Mouse (Mus musculus) forebrain, embryonic 12.5 days (tissue): ENCODE results near the gene Gm49486. TPM values are rescaled to one million over a fixed set of nuclear protein-coding genes. Genes with fewer than 3 reads are reported as not detected.
A peak's percentile ranks its signal among the peaks of the same experiment; 100 is the strongest.
"Not testable (repeated sequence)": the region's sequence is repeated elsewhere in the genome, so short reads cannot be mapped to it uniquely, and the experiment has no call there.

Source experiments
- ATAC-seq: fragments of 200-750 bp; cut with Nextera tagmentation; 2 replicates; pipeline ENCODE4 v1.8.0; 2017; ENCODE audit warnings: moderate TSS enrichment; ENCODE audit not compliant: low FRiP score
- H3K27ac ChIP-seq: fragments of 300-500 bp; sonication (generic); 2 replicates; pipeline ENCODE4 v1.5.1; 2016; ENCODE audit warnings: mild to moderate bottlenecking
- H3K27me3 ChIP-seq: fragments of 300-500 bp; sonication (generic); 2 replicates; pipeline ENCODE4 v1.6.1; 2016; ENCODE audit warnings: mild to moderate bottlenecking
- H3K36me3 ChIP-seq: fragments of 300-500 bp; sonication (generic); replicated peaks from 2 replicates; pipeline ENCODE4 v1.6.1; 2016; ENCODE audit warnings: mild to moderate bottlenecking
- H3K4me1 ChIP-seq: fragments of 300-500 bp; sonication (generic); 2 replicates; pipeline ENCODE4 v1.6.1; 2016
- H3K4me2 ChIP-seq: fragments of 300-500 bp; sonication (generic); 2 replicates; pipeline ENCODE4 v1.6.1; 2016; ENCODE audit warnings: mild to moderate bottlenecking, moderate library complexity
- H3K4me3 ChIP-seq: fragments of 300-500 bp; sonication (generic); replicated peaks from 2 replicates; pipeline ENCODE4 v1.5.1; 2016; ENCODE audit warnings: mild to moderate bottlenecking
- H3K9ac ChIP-seq: fragments of 300-500 bp; sonication (generic); 2 replicates; pipeline ENCODE4 v1.6.1; 2016; ENCODE audit warnings: mild to moderate bottlenecking
- H3K9me3 ChIP-seq: fragments of 300-500 bp; sonication (generic); 2 replicates; pipeline ENCODE4 v1.6.1; 2016
- WGBS: fragments of 180-500 bp; shearing (Covaris S2); methylation state at CpG from one replicate; pipeline ENCODE4 v1.1.7; 2016; 5-methylcytosine and 5-hydroxymethylcytosine counted together
- polyA plus RNA-seq: library from polyadenylated mRNA; unstranded; fragments of >200 nt; fragmentation: Nextera tagmentation; extraction: Ambion mirVana; gene quantifications from 2 replicates; pipeline ENCODE4 v1.2.1, GENCODE M21; 2016

The Gm49486 gene
- polyA plus RNA-seq, 1 experiment from 2014 or later: 0.49 TPM

- Histone ChIP-seq H3K27me3 (no peaks in the 10 kb centered on the region), H3K9me3 (no peaks in the 10 kb centered on the region), H3K4me2 (no peak overlapping the region), H3K9ac (peak overlapping the region; percentile 38; the same call in 1 of the 2 replicates), H3K36me3 (no peaks in the 10 kb centered on the region), H3K27ac (peak overlapping the region; percentile 82), H3K4me3 (no peak overlapping the region), H3K4me1 (peaks cover 29% of the 10 kb centered on the region)
- peak; percentile 43 for ATAC-seq
- WGBS: 55% methylated on average over 10 of the region's 10 CpGs
Observed at GRCm38 (mm10) chr15:79202575-79202974, 26.6 kb upstream of the Gm49486 start.

GRCm38 (mm10) chr15:79208211-79208610 lies 21.0 kb upstream of the Gm49486 start:
- Histone ChIP-seq H3K4me3 (no peak overlapping the region), H3K4me2 (no peak overlapping the region), H3K9ac (no peak overlapping the region), H3K27ac (no peak overlapping the region), H3K36me3 (no peaks in the 10 kb centered on the region), H3K9me3 (no peaks in the 10 kb centered on the region), H3K27me3 (no peaks in the 10 kb centered on the region), H3K4me1 (peaks cover 4% of the 10 kb centered on the region; the same call in 1 of the 2 replicates)
- no peak for ATAC-seq
- WGBS: 86% methylated on average over 6 of the region's 6 CpGs

- Histone ChIP-seq H3K4me3 (no peak overlapping the region), H3K36me3 (no peaks in the 10 kb centered on the region), H3K9ac (no peak overlapping the region), H3K4me2 (no peak overlapping the region), H3K27me3 (no peaks in the 10 kb centered on the region), H3K27ac (no peak overlapping the region), H3K9me3 (no peaks in the 10 kb centered on the region), H3K4me1 (peaks cover under 1% of the 10 kb centered on the region; the same call in 1 of the 2 replicates)
- no peak for ATAC-seq
- WGBS: 82% methylated on average over 27 of the region's 27 CpGs
Observed at GRCm38 (mm10) chr15:79208758-79209439, 20.3 kb upstream of the Gm49486 start.

GRCm38 (mm10) chr15:79210357-79210756 lies 18.8 kb upstream of the Gm49486 start:
- ATAC-seq: no peak
- no peak overlapping the region for H3K27ac ChIP-seq

GRCm38 (mm10) chr15:79212750-79213446 lies 16.3 kb upstream of the Gm49486 start:
- H3K27me3 ChIP-seq: no peaks in the 10 kb centered on the region
- WGBS: 86% methylated on average over 26 of the region's 26 CpGs

More at GRCm38 (mm10) chr15:79210357-79210756, 18.8 kb upstream of the Gm49486 start:
- Histone ChIP-seq H3K9ac (no peak overlapping the region), H3K27me3 (no peaks in the 10 kb centered on the region), H3K36me3 (no peaks in the 10 kb centered on the region), H3K4me2 (no peak overlapping the region), H3K4me3 (no peak overlapping the region), H3K9me3 (no peaks in the 10 kb centered on the region), H3K4me1 (no peaks in the 10 kb centered on the region)
- 72% methylated on average over 2 of the region's 2 CpGs for WGBS

GRCm38 (mm10) chr15:79213591-79213990 lies 15.6 kb upstream of the Gm49486 start:
- H3K36me3 ChIP-seq: no peaks in the 10 kb centered on the region
- no peak for ATAC-seq
- H3K9ac ChIP-seq: no peak overlapping the region
- H3K4me2 ChIP-seq: no peak overlapping the region
- no peaks in the 10 kb centered on the region for H3K4me1 ChIP-seq
- H3K4me3 ChIP-seq: no peak overlapping the region
- no peaks in the 10 kb centered on the region for H3K9me3 ChIP-seq
- no peaks in the 10 kb centered on the region for H3K27me3 ChIP-seq
- WGBS: 82% methylated on average over 6 of the region's 6 CpGs
- H3K27ac ChIP-seq: no peak overlapping the region

More at GRCm38 (mm10) chr15:79212750-79213446, 16.3 kb upstream of the Gm49486 start:
- H3K27ac ChIP-seq: no peak overlapping the region
- H3K4me3 ChIP-seq: no peak overlapping the region
- no peak overlapping the region for H3K4me2 ChIP-seq
- no peak overlapping the region for H3K9ac ChIP-seq
- no peaks in the 10 kb centered on the region for H3K36me3 ChIP-seq
- no peaks in the 10 kb centered on the region for H3K4me1 ChIP-seq
- H3K9me3 ChIP-seq: no peaks in the 10 kb centered on the region
- ATAC-seq: no peak

GRCm38 (mm10) chr15:79216191-79216590 lies 13.0 kb upstream of the Gm49486 start:
- H3K9me3 ChIP-seq: no peaks in the 10 kb centered on the region
- no peak overlapping the region for H3K27ac ChIP-seq
- peaks cover 8% of the 10 kb centered on the region for H3K4me1 ChIP-seq
- 82% methylated on average over 3 of the region's 3 CpGs for WGBS
- H3K27me3 ChIP-seq: no peaks in the 10 kb centered on the region
- H3K4me3 ChIP-seq: no peak overlapping the region
- H3K4me2 ChIP-seq: no peak overlapping the region
- no peak for ATAC-seq
- no peak overlapping the region for H3K9ac ChIP-seq
- H3K36me3 ChIP-seq: no peaks in the 10 kb centered on the region

GRCm38 (mm10) chr15:79219572-79219971 lies 9.6 kb upstream of the Gm49486 start:
- Histone ChIP-seq H3K27ac (no peak overlapping the region), H3K9me3 (no peaks in the 10 kb centered on the region), H3K4me1 (peaks cover 20% of the 10 kb centered on the region), H3K4me2 (no peak overlapping the region), H3K27me3 (no peaks in the 10 kb centered on the region; the same call in 1 of the 2 replicates), H3K4me3 (no peak overlapping the region), H3K9ac (no peak overlapping the region; the same call in 1 of the 2 replicates), H3K36me3 (no peaks in the 10 kb centered on the region)
- ATAC-seq: no peak
- WGBS: 0% methylated on average over 1 of the region's 1 CpGs

- WGBS: 12% methylated on average over 5 of the region's 5 CpGs
- Histone ChIP-seq H3K9ac (peak overlapping the region; percentile 25; the same call in 1 of the 2 replicates), H3K27me3 (no peaks in the 10 kb centered on the region; the same call in 1 of the 2 replicates), H3K27ac (no peak overlapping the region), H3K36me3 (no peaks in the 10 kb centered on the region), H3K9me3 (no peaks in the 10 kb centered on the region), H3K4me3 (no peak overlapping the region), H3K4me1 (peaks cover 25% of the 10 kb centered on the region), H3K4me2 (no peak overlapping the region)
- ATAC-seq: no peak; the same call in 1 of the 2 replicates
Observed at GRCm38 (mm10) chr15:79223641-79224040, 5.5 kb upstream of the Gm49486 start.

GRCm38 (mm10) chr15:79224685-79225084 lies 4.5 kb upstream of the Gm49486 start:
- no peaks in the 10 kb centered on the region for H3K36me3 ChIP-seq
- no peak overlapping the region for H3K4me2 ChIP-seq
- no peaks in the 10 kb centered on the region; the same call in 1 of the 2 replicates for H3K27me3 ChIP-seq
- peaks cover 23% of the 10 kb centered on the region for H3K4me1 ChIP-seq
- H3K9ac ChIP-seq: no peak overlapping the region
- peak; percentile 44; the same call in 1 of the 2 replicates for ATAC-seq
- no peak overlapping the region for H3K27ac ChIP-seq
- H3K9me3 ChIP-seq: no peaks in the 10 kb centered on the region
- WGBS: 14% methylated on average over 5 of the region's 5 CpGs
- H3K4me3 ChIP-seq: no peak overlapping the region

- H3K4me3 ChIP-seq, H3K9ac ChIP-seq, H3K36me3 ChIP-seq, H3K9me3 ChIP-seq, H3K27ac ChIP-seq, H3K4me2 ChIP-seq, ATAC-seq, H3K27me3 ChIP-seq: not testable (repeated sequence)
- WGBS: 65% methylated on average over 2 of the region's 2 CpGs
- peaks cover 31% of the 10 kb centered on the region for H3K4me1 ChIP-seq
Observed at GRCm38 (mm10) chr15:79225780-79226179, 3.4 kb upstream of the Gm49486 start.

- no peak overlapping the region for H3K4me2 ChIP-seq
- H3K9me3 ChIP-seq: no peaks in the 10 kb centered on the region
- no peak overlapping the region for H3K9ac ChIP-seq
- ATAC-seq: no peak
- WGBS: 93% methylated on average over 9 of the region's 9 CpGs
- peaks cover 2% of the 10 kb centered on the region for H3K4me1 ChIP-seq
- peaks cover 86% of the 10 kb centered on the region for H3K36me3 ChIP-seq
- H3K27me3 ChIP-seq: no peaks in the 10 kb centered on the region
- H3K4me3 ChIP-seq: no peak overlapping the region
- no peak overlapping the region for H3K27ac ChIP-seq
Observed at GRCm38 (mm10) chr15:79235268-79235667, 6.1 kb downstream of the Gm49486 start.
